Comparison of ENCODE assay signal across 8 mouse cellular contexts in the genomic region with DNA sequence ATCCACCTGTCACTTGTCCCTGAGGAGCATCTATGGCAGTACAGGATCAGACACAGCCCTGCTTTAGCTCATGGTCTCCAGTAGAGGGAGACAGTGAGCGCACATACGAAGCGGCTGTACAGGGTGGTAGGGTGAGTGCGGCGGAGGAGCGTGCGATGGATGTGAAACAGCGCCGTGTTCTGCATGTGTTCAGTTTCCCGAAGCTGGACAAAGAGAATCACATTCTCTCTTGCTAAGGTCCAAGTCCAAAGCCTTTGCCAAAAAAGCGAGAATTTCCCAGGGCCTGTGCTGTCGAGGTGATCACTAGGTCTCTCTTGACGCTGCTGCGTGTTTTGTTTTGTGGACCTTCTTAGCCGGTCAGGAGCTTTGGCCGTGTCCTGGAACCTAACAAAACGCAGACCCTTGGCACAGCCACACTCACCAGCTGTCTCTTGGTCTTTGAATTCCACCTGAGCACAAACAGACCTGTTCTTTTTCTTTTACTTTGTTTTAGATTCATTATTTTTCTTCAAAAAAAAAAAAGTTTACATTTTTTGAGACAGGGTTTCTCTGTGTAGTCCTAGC. TPM values are rescaled to one million over a fixed set of nuclear protein-coding genes. Genes with fewer than 3 reads are reported as not detected.
DNase-seq lines count a peak whose midpoint lies in the region; ATAC-seq and TF ChIP-seq lines count a peak whose summit lies in the region.

No protein-coding gene starts in this region.

- H3K9ac ChIP-seq in intestine, postnatal 0 days (ENCODE audit: low read depth, low read length) = no peak overlapping the region
- H3K9ac ChIP-seq in limb, embryonic 11.5 days (ENCODE audit: low read length) = no peak overlapping the region
- H3K9ac ChIP-seq in midbrain, embryonic 13.5 days (replicated peaks) = no peak overlapping the region

- TF ChIP-seq CTCF in intestine, postnatal 0 days (IDR thresholded peaks at IDR 0.05; ENCODE audit: low read depth) = peak; percentile 99

- ATAC-seq in intestine, postnatal 0 days = peak; percentile 67
- no peak for ATAC-seq in limb, embryonic 11.5 days (ENCODE audit: insufficient number of reproducible peaks, low FRiP score, low TSS enrichment, low read depth)
- ATAC-seq in midbrain, embryonic 13.5 days = peak; percentile 89

- H3K36me3 ChIP-seq in intestine, postnatal 0 days (ENCODE audit: control insufficient read depth, insufficient read depth) = no peaks in the 10 kb centered on the region
- no peaks in the 10 kb centered on the region for H3K36me3 ChIP-seq in limb, embryonic 11.5 days (ENCODE audit: control insufficient read depth, insufficient read depth, low read length)
- no peaks in the 10 kb centered on the region for H3K36me3 ChIP-seq in midbrain, embryonic 13.5 days

- 25% methylated on average over 17 of the region's 17 CpGs for WGBS in intestine, postnatal 0 days
- WGBS in limb, embryonic 11.5 days = 33% methylated on average over 17 of the region's 17 CpGs
- 26% methylated on average over 17 of the region's 17 CpGs for WGBS in midbrain, embryonic 13.5 days

- H3K9me3 ChIP-seq in intestine, postnatal 0 days (ENCODE audit: control insufficient read depth) = no peaks in the 10 kb centered on the region
- no peaks in the 10 kb centered on the region for H3K9me3 ChIP-seq in limb, embryonic 11.5 days (ENCODE audit: control insufficient read depth, low read length)
- no peaks in the 10 kb centered on the region for H3K9me3 ChIP-seq in midbrain, embryonic 13.5 days

- H3K4me2 ChIP-seq in intestine, postnatal 0 days (replicated peaks; ENCODE audit: low read depth) = peak overlapping the region; percentile 51
- no peak overlapping the region for H3K4me2 ChIP-seq in limb, embryonic 11.5 days (ENCODE audit: low read depth, severe bottlenecking)
- peak overlapping the region; percentile 43 for H3K4me2 ChIP-seq in midbrain, embryonic 13.5 days (replicated peaks)

- no peak overlapping the region for H3K27ac ChIP-seq in intestine, postnatal 0 days (ENCODE audit: low read depth, low read length)
- H3K27ac ChIP-seq in limb, embryonic 11.5 days (replicated peaks; ENCODE audit: low read depth, low read length) = no peak overlapping the region
- H3K27ac ChIP-seq in midbrain, embryonic 13.5 days = no peak overlapping the region

- 0 out of 2 replicates have a peak overlapping the region, but pooled peaks have one; percentile 14 for H3K4me3 ChIP-seq in intestine, postnatal 0 days (ENCODE audit: low read depth, low read length)
- H3K4me3 ChIP-seq in limb, embryonic 11.5 days (ENCODE audit: low read depth, low read length) = no peak overlapping the region
- H3K4me3 ChIP-seq in midbrain, embryonic 13.5 days (replicated peaks) = no peak overlapping the region; the same call in 1 of the 2 replicates

- no peaks in the 10 kb centered on the region for H3K4me1 ChIP-seq in intestine, postnatal 0 days (replicated peaks; ENCODE audit: control insufficient read depth, insufficient read depth, low read length)
- H3K4me1 ChIP-seq in limb, embryonic 11.5 days (ENCODE audit: control insufficient read depth, insufficient read depth, low read length) = no peaks in the 10 kb centered on the region
- no peaks in the 10 kb centered on the region; the same call in 1 of the 2 replicates for H3K4me1 ChIP-seq in midbrain, embryonic 13.5 days (replicated peaks)

- no peaks in the 10 kb centered on the region for H3K27me3 ChIP-seq in intestine, postnatal 0 days (replicated peaks; ENCODE audit: control insufficient read depth, insufficient read depth, low read length)
- H3K27me3 ChIP-seq in limb, embryonic 11.5 days (ENCODE audit: control insufficient read depth, insufficient read depth, low read length) = no peaks in the 10 kb centered on the region
- H3K27me3 ChIP-seq in midbrain, embryonic 13.5 days = no peaks in the 10 kb centered on the region

- peak; percentile 55 to 61 for DNase-seq in left cerebral cortex, adult 18-20 months (ENCODE audit: low spot score in 2 of 2)
- no peak for DNase-seq in left cerebral cortex, adult 11 months (ENCODE audit: low spot score)
- DNase-seq in embryo, embryonic 10 days (ENCODE audit: low spot score) = peak; percentile 93
- DNase-seq in heart, adult 11 months = peak; percentile 94
- peak; percentile 80 for DNase-seq in limb, embryonic 11.5 days (ENCODE audit: low spot score)
- peak; percentile 37 to 49 for DNase-seq in spleen, adult 18-20 months

RNA-seq across cellular contexts. Expression of a gene that starts 15.2 kb away (rescaled TPM):
- not detected for total RNA-seq in left cerebral cortex, adult 18-20 months (2021)
- not detected in 2 replicates for polyA plus RNA-seq in intestine, postnatal 0 days (2015; fragmentation: Nextera tagmentation; extraction: Ambion mirVana)
- polyA plus RNA-seq in limb, embryonic 11.5 days (2014; fragmentation: Nextera tagmentation; extraction: Ambion mirVana) = 0.09 TPM in 1 of 2 replicates, not detected in the other
- polyA plus RNA-seq in midbrain, embryonic 13.5 days (2015; fragmentation: Nextera tagmentation; extraction: Ambion mirVana) = not detected in 2 replicates

RNA-seq across cellular contexts. Expression of a gene that starts 28.6 kb away (rescaled TPM):
- 10 to 100 TPM; 11.1 to 13.1 TPM for total RNA-seq in left cerebral cortex, adult 18-20 months (2021)
- polyA plus RNA-seq in intestine, postnatal 0 days (2015; fragmentation: Nextera tagmentation; extraction: Ambion mirVana) = 15.6 and 19.3 TPM in 2 replicates
- 26.4 and 28.7 TPM in 2 replicates for polyA plus RNA-seq in limb, embryonic 11.5 days (2014; fragmentation: Nextera tagmentation; extraction: Ambion mirVana)
- polyA plus RNA-seq in midbrain, embryonic 13.5 days (2015; fragmentation: Nextera tagmentation; extraction: Ambion mirVana) = 13.0 and 14.3 TPM in 2 replicates

RNA-seq across cellular contexts. Expression of a gene that starts 34.0 kb away (rescaled TPM):
- total RNA-seq in left cerebral cortex, adult 18-20 months (2021) = 1 to 10 TPM; 7.8 to 8.3 TPM
- polyA plus RNA-seq in intestine, postnatal 0 days (2015; fragmentation: Nextera tagmentation; extraction: Ambion mirVana) = 64.3 and 76.1 TPM in 2 replicates
- polyA plus RNA-seq in limb, embryonic 11.5 days (2014; fragmentation: Nextera tagmentation; extraction: Ambion mirVana) = 8.0 and 8.9 TPM in 2 replicates
- 1.5 and 2.0 TPM in 2 replicates for polyA plus RNA-seq in midbrain, embryonic 13.5 days (2015; fragmentation: Nextera tagmentation; extraction: Ambion mirVana)

RNA-seq across cellular contexts. Expression of a gene that starts 37.2 kb away (rescaled TPM):
- under 1 TPM; 0.63 to 0.84 TPM for total RNA-seq in left cerebral cortex, adult 18-20 months (2021)
- 0.17 and 0.67 TPM in 2 replicates for polyA plus RNA-seq in intestine, postnatal 0 days (2015; fragmentation: Nextera tagmentation; extraction: Ambion mirVana)
- 0.35 TPM in 1 of 2 replicates, not detected in the other for polyA plus RNA-seq in limb, embryonic 11.5 days (2014; fragmentation: Nextera tagmentation; extraction: Ambion mirVana)
- not detected in 2 replicates for polyA plus RNA-seq in midbrain, embryonic 13.5 days (2015; fragmentation: Nextera tagmentation; extraction: Ambion mirVana)
